Mouse (Mus musculus) thymus, adult 2 months (tissue): ENCODE measurements around the gene Dusp11. TPM values are rescaled to one million over a fixed set of nuclear protein-coding genes. Genes with fewer than 3 reads are reported as not detected.
A peak's percentile ranks its signal among the peaks of the same experiment; 100 is the strongest.
"Not testable (repeated sequence)": the region's sequence is repeated elsewhere in the genome, so short reads cannot be mapped to it uniquely, and the experiment has no call there.

Experiments
- DNase-seq: peaks from one replicate; pipeline ENCODE4 v3.0.0; 2021
- H3K27ac ChIP-seq: fragments of 200-500 bp; 2 replicates; pipeline ENCODE4 v1.5.1; 2012; ENCODE audit warnings: low read length, control low read depth; ENCODE audit not compliant: control insufficient read depth, insufficient read depth
- H3K27me3 ChIP-seq: fragments of 200-500 bp; 2 replicates; pipeline ENCODE4 v1.6.1; 2012; ENCODE audit warnings: mild to moderate bottlenecking, low read length, moderate library complexity, mixed read lengths; ENCODE audit not compliant: control insufficient read depth, insufficient read depth
- H3K36me3 ChIP-seq: fragments of 200-500 bp; 2 replicates; pipeline ENCODE4 v1.6.1; 2012; ENCODE audit warnings: mild to moderate bottlenecking, low read length, moderate library complexity; ENCODE audit not compliant: control insufficient read depth, insufficient read depth
- H3K4me1 ChIP-seq: fragments of 200-500 bp; replicated peaks from 2 replicates; pipeline ENCODE4 v1.6.1; 2012; ENCODE audit warnings: low read length; ENCODE audit not compliant: control insufficient read depth, insufficient read depth
- H3K4me3 ChIP-seq: fragments of 200-500 bp; 2 replicates; pipeline ENCODE4 v1.5.1; 2012; ENCODE audit warnings: mild to moderate bottlenecking, low read length, control low read depth, moderate library complexity; ENCODE audit not compliant: control insufficient read depth, insufficient read depth
- CTCF ChIP-seq: fragments of 200-500 bp; IDR thresholded peaks from 2 replicates; pipeline ENCODE4 v1.5.1; 2012; ENCODE audit warnings: mild to moderate bottlenecking, control low read depth, low read length, moderate library complexity, borderline replicate concordance; ENCODE audit not compliant: control insufficient read depth, poor library complexity, insufficient read depth; ENCODE audit errors: extremely low read depth
- POLR2A ChIP-seq: fragments of 200-500 bp; IDR thresholded peaks from 2 replicates; pipeline ENCODE4 v1.6.1; 2012; ENCODE audit warnings: mild to moderate bottlenecking, low read length, control low read depth, moderate library complexity; ENCODE audit not compliant: control insufficient read depth, poor library complexity, insufficient read depth; ENCODE audit errors: extremely low read depth
- WGBS: fragments of 180-500 bp; shearing (Covaris S2); methylation state at CpG from one replicate; pipeline ENCODE4 v1.1.7; 2018; 5-methylcytosine and 5-hydroxymethylcytosine counted together
- polyA plus RNA-seq: library from polyadenylated mRNA; depleted of rRNA; stranded (reverse); fragments of >200 nt; gene quantifications from 2 replicates; pipeline ENCODE4 v1.2.3, GENCODE M21; 2012

The Dusp11 gene
- polyA plus RNA-seq, 1 experiment, result 65.6 TPM

DNA sequence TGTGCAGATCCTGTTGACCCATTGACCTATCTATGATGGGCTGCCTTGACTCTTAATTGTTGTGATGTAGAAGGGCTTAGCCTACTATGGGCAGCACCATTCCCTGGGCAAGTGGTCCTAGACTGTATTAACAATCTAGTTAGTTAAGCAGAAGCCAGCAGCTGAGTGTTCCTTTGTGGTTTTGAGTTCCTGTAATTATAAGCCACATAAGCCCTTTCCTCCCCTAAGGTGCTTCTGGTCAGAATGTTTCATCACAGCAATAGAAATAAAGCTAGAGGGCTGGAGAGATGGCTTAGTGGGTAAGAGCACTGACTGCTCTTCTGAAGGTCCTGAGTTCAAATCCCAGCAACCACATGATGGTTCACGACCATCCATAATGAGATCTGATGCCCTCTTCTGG lies 37.8 kb downstream of the Dusp11 start:
- no peaks in the 10 kb centered on the region for H3K27me3 ChIP-seq
- peaks cover 41% of the 10 kb centered on the region for H3K36me3 ChIP-seq
- TF ChIP-seq CTCF, result no peak
- no peak for TF ChIP-seq POLR2A
- H3K4me3 ChIP-seq, result no peak overlapping the region
- DNase-seq, result no peak
- 94% methylated on average over 1 of the region's 1 CpGs for WGBS
- no peak overlapping the region for H3K27ac ChIP-seq
- H3K4me1 ChIP-seq, result no peaks in the 10 kb centered on the region

DNA sequence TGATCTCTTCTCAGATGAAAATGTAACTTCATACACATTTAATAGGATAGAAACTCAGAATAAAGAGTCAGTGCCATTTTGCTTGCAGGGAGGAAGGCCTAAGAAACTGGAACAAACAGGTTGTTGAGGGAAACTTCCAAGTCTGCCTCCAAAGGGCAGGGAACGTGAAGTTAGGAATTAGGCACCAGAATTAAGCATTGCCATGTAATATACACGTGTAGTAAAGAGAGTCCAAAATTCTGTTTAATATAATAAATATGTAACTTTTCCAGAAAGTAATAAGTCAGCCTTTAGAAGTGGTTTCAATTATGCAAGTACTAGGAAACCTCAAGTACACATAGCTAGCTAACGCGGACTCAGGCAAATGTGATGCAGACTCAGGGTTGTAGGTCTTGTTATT lies 42.1 kb downstream of the Dusp11 start:
- H3K36me3 ChIP-seq, result peaks cover 4% of the 10 kb centered on the region; the same call in 1 of the 2 replicates
- DNase-seq, result no peak
- no peaks in the 10 kb centered on the region for H3K27me3 ChIP-seq
- no peak overlapping the region for H3K27ac ChIP-seq
- peaks cover 8% of the 10 kb centered on the region; the same call in 1 of the 2 replicates for H3K4me1 ChIP-seq
- TF ChIP-seq POLR2A (no peak), CTCF (no peak)
- WGBS, result 92% methylated on average over 4 of the region's 4 CpGs
- H3K4me3 ChIP-seq, result no peak overlapping the region

DNA sequence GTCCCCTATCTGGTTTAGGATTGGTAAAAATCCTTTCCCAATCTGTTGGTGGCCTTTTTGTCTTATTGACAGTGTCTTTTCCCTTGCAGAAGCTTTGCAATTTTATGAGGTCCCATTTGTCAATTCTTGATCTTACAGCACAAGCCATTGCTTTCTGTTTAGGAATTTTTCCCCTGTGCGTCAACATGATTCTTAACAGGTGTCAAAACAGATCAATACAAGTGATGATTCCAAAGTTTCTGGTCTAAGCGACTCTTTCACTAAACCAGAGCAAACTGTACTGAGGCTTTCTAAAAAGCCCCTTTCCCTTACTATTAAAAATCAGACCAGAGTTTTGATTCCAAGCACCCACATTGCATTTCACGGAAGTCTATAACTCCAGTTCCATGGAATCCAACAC lies 43.1 kb downstream of the Dusp11 start:
- H3K4me1 ChIP-seq, DNase-seq, H3K36me3 ChIP-seq, H3K27me3 ChIP-seq, H3K4me3 ChIP-seq, H3K27ac ChIP-seq: not testable (repeated sequence)
- over 99% methylated on average over 3 of the region's 3 CpGs for WGBS

- DNase-seq, result no peak
- no peak overlapping the region for H3K27ac ChIP-seq
These were observed 44.9 kb downstream of the Dusp11 start for GRCm38 (mm10) chr6:85916596-85916995.

GRCm38 (mm10) chr6:85915539-85916513 lies 45.6 kb downstream of the Dusp11 start, which contains the start of gene Nat8f1:
Gene Nat8f1, minus strand, starts transcription at chr6:85915687.
- 2% methylated on average over 61 of the region's 61 CpGs for WGBS
- peak within 1 kb of the TSS; percentile 70 for H3K27ac ChIP-seq
- H3K4me1 ChIP-seq, H3K27me3 ChIP-seq, H3K36me3 ChIP-seq: not testable (repeated sequence)
- H3K4me3 ChIP-seq, result peak within 1 kb of the TSS; percentile 91
- peak; percentile 82 for DNase-seq
- TF ChIP-seq CTCF (peak; percentile 95), POLR2A (0 out of 2 replicates have a peak, but pooled peaks have one; percentile 14)

More at GRCm38 (mm10) chr6:85916596-85916995, 44.9 kb downstream of the Dusp11 start:
- TF ChIP-seq POLR2A (no peak), CTCF (no peak)
- H3K36me3 ChIP-seq, result no peaks in the 10 kb centered on the region
- WGBS, result 90% methylated on average over 6 of the region's 6 CpGs
- peaks cover 8% of the 10 kb centered on the region; the same call in 1 of the 2 replicates for H3K4me1 ChIP-seq
- H3K4me3 ChIP-seq, result no peak overlapping the region
- no peaks in the 10 kb centered on the region for H3K27me3 ChIP-seq

DNA sequence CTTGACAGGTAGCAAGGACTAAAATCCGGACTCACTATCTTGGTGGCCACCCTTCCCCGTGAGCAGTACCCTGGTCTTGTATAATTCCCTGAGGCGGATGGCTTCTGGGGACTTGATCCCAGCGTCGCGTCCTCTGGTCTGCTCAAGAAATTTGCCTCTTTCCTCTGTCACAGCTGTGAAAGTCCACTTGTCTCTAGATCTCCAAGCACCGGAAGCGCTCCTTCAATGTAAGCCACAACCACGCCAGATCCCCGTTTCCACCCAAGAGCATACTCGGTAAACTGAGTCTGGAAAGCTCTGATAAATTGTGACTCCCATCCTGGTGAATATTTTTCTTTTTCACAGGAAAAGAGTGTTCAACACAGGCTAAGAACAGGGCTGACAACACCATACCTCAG lies 46.3 kb downstream of the Dusp11 start:
- Histone ChIP-seq H3K27ac (peak overlapping the region; percentile 70; the same call in 1 of the 2 replicates), H3K27me3 (no peaks in the 10 kb centered on the region), H3K4me3 (peak overlapping the region; percentile 91), H3K36me3 (no peaks in the 10 kb centered on the region), H3K4me1 (peaks cover 8% of the 10 kb centered on the region; the same call in 1 of the 2 replicates)
- TF ChIP-seq CTCF, result no peak
- TF ChIP-seq POLR2A, result no peak
- WGBS, result 2% methylated on average over 11 of the region's 11 CpGs
- DNase-seq, result no peak

- TF ChIP-seq POLR2A (no peak), CTCF (no peak)
- Histone ChIP-seq H3K4me3 (no peak within 1 kb of the TSS), H3K4me1 (peaks cover 8% of the 10 kb centered on the region; the same call in 1 of the 2 replicates), H3K27ac (no peak within 1 kb of the TSS), H3K36me3 (no peaks in the 10 kb centered on the region), H3K27me3 (no peaks in the 10 kb centered on the region)
- DNase-seq, result no peak
- WGBS, result 73% methylated on average over 3 of the region's 3 CpGs
These were observed 49.9 kb downstream of the Dusp11 start, which contains the start of gene Tprkb for GRCm38 (mm10) chr6:85911587-85911986. Gene Tprkb, plus strand, starts transcription at chr6:85911865.
